Mouse (Mus musculus): Measurements from ENCODE around the gene Tjap1. TPM values are rescaled to one million over a fixed set of nuclear protein-coding genes. Genes with fewer than 3 reads are reported as not detected.

Tjap1 gene
- polyA plus RNA-seq, 1 experiment: 89.2 TPM

DNA sequence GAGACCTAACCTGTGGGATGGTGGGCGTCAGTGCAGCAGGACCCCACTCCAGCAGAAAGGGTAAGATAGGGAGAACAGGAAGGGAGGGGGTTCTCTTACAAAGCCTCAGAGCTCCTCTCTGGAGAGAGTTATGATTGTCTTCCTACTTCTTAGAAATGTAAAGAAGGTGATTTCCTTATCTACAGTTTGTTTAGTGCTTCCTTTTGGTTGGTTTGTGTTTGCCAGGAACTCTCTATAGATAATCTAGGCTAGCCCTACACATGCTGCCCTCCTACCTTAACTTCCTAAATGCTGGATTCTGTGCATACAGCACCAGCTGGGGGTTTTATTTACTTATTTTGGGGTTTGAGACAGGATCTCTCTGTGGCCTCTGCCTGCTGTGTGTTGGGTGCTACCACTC is 46.8 kb downstream of the Tjap1 start:
- Histone ChIP-seq H3K4me1 (ENCODE audit: control insufficient read depth, insufficient read depth, insufficient read length, low read length) (no peaks in the 10 kb centered on the region), H3K27me3 (ENCODE audit: control insufficient read depth, insufficient read depth, low read length) (no peaks in the 10 kb centered on the region), H3K36me3 (ENCODE audit: control insufficient read depth, insufficient read depth, low read length) (peaks cover 52% of the 10 kb centered on the region), H3K27ac (ENCODE audit: insufficient read depth, low read depth, low read length) (no peak overlapping the region), H3K4me3 (ENCODE audit: low read depth, low read length) (no peak overlapping the region)
- TF ChIP-seq CTCF (IDR thresholded peaks at IDR 0.05; ENCODE audit: extremely low read depth, insufficient read length, insufficient replicate concordance, low read depth, low read length) (no peak), POLR2A (IDR thresholded peaks at IDR 0.05; ENCODE audit: low read depth, low read length) (no peak)
- WGBS: 94% methylated on average over 1 of the region's 1 CpGs

DNA sequence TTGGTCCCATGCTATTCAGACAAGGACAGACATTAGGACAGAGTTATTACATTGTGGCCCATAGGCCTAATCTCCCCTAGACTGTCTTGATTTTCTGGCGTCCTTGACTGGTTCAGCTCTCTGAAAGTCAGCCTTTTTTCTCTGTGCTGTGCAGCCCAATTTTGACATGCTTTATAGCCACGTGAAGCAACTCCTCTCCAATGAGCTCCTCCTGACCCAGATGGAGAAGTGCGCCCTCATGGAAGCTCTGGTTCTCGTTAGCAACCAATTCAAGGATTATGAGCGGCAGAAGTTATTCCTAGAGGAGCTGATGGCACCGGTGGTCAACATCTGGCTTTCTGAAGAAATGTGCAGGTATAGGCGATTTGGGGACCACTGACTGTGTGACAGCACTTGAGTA is 55.2 kb downstream of the Tjap1 start:
- Histone ChIP-seq H3K27ac (ENCODE audit: insufficient read depth, low read depth, low read length) (no peak overlapping the region), H3K27me3 (ENCODE audit: control insufficient read depth, insufficient read depth, low read length) (no peaks in the 10 kb centered on the region), H3K4me1 (ENCODE audit: control insufficient read depth, insufficient read depth, insufficient read length, low read length) (no peaks in the 10 kb centered on the region), H3K36me3 (ENCODE audit: control insufficient read depth, insufficient read depth, low read length) (peaks cover 71% of the 10 kb centered on the region), H3K4me3 (ENCODE audit: low read depth, low read length) (no peak overlapping the region)
- 93% methylated on average over 7 of the region's 7 CpGs for WGBS
- no peak for TF ChIP-seq CTCF (IDR thresholded peaks at IDR 0.05; ENCODE audit: extremely low read depth, insufficient read length, insufficient replicate concordance, low read depth, low read length)
- TF ChIP-seq POLR2A (IDR thresholded peaks at IDR 0.05; ENCODE audit: low read depth, low read length): no peak

DNA sequence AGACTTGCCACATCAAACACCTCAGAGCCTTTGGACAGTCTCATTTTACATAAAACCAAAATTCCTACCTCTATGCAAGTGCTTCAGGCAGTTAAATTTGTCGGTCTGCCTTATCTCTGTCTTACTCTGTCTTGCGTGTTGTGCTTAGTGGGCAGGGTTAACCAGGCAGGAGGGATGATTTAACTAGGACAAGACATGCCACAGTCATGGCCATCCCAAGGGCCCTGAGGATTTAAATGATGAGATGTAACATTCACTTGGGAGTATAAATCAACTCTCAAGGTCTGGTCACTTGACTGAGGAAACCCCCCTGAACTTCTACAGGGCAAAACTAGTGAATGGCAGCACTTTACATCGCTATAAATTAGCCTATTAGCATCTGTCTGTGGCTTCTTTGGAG is 61.2 kb downstream of the Tjap1 start:
- Histone ChIP-seq H3K4me1 (ENCODE audit: control insufficient read depth, insufficient read depth, insufficient read length, low read length) (no peaks in the 10 kb centered on the region), H3K4me3 (ENCODE audit: low read depth, low read length) (no peak overlapping the region), H3K27me3 (ENCODE audit: control insufficient read depth, insufficient read depth, low read length) (no peaks in the 10 kb centered on the region), H3K27ac (ENCODE audit: insufficient read depth, low read depth, low read length) (no peak overlapping the region), H3K36me3 (ENCODE audit: control insufficient read depth, insufficient read depth, low read length) (peaks cover 74% of the 10 kb centered on the region)
- 88% methylated on average over 3 of the region's 3 CpGs for WGBS
- no peak for TF ChIP-seq POLR2A (IDR thresholded peaks at IDR 0.05; ENCODE audit: low read depth, low read length)
- TF ChIP-seq CTCF (IDR thresholded peaks at IDR 0.05; ENCODE audit: extremely low read depth, insufficient read length, insufficient replicate concordance, low read depth, low read length): no peak

DNA sequence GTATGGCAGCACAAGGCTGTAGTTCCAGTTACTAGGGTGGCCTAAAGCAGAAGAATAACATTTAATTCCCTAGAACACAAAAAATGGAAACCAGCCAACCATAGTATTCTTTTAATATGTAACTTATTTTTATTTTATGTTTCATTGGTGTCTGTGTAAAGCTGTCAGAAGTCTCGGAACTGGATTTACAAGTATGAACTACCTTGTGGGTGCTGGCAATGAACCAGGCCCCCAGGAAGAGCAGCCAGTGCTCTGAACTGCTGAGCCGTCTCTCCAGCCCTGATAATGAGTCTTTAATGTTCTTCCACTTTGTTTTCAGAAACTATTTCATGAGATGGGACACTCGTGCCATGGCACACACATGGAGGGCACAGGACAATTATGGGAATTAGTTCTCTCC is 72.3 kb downstream of the Tjap1 start:
- H3K36me3 ChIP-seq (ENCODE audit: control insufficient read depth, insufficient read depth, low read length): peaks cover 36% of the 10 kb centered on the region
- H3K27me3 ChIP-seq (ENCODE audit: control insufficient read depth, insufficient read depth, low read length): no peaks in the 10 kb centered on the region
- H3K4me3 ChIP-seq (ENCODE audit: low read depth, low read length): no peak overlapping the region
- TF ChIP-seq CTCF (IDR thresholded peaks at IDR 0.05; ENCODE audit: extremely low read depth, insufficient read length, insufficient replicate concordance, low read depth, low read length): no peak
- TF ChIP-seq POLR2A (IDR thresholded peaks at IDR 0.05; ENCODE audit: low read depth, low read length): no peak
- no peaks in the 10 kb centered on the region for H3K4me1 ChIP-seq (ENCODE audit: control insufficient read depth, insufficient read depth, insufficient read length, low read length)
- no peak overlapping the region for H3K27ac ChIP-seq (ENCODE audit: insufficient read depth, low read depth, low read length)
- 48% methylated on average over 3 of the region's 3 CpGs for WGBS

Other genes with a start within 250 kb of the Tjap1 start
- gene Mrps18a, start 172.0 kb downstream of the Tjap1 start, polyA plus RNA-seq (2012; rRNA removed): 14.4 and 19.5 TPM in 2 replicates
- gene Rsph9, start 138.8 kb downstream of the Tjap1 start, polyA plus RNA-seq (2012; rRNA removed): 3.4 and 4.3 TPM in 2 replicates
- gene Mad2l1bp, start 129.5 kb downstream of the Tjap1 start, polyA plus RNA-seq (2012; rRNA removed): 14.8 and 27.1 TPM in 2 replicates
- 92.2 and 198 TPM in 2 replicates for gene Gtpbp2, start 122.0 kb downstream of the Tjap1 start, polyA plus RNA-seq (2012; rRNA removed)
- gene Polh, start 80.4 kb downstream of the Tjap1 start, polyA plus RNA-seq (2012; rRNA removed): 1.0 and 1.7 TPM in 2 replicates
- gene Xpo5, start 80.2 kb downstream of the Tjap1 start, polyA plus RNA-seq (2012; rRNA removed): 5.3 and 8.4 TPM in 2 replicates
- 16.2 and 24.6 TPM in 2 replicates for gene Polr1c, start 35.0 kb downstream of the Tjap1 start, polyA plus RNA-seq (2012; rRNA removed)
- gene Yipf3, start 34.9 kb downstream of the Tjap1 start, polyA plus RNA-seq (2012; rRNA removed): 120 and 305 TPM in 2 replicates
- gene Lrrc73, start 29.5 kb downstream of the Tjap1 start, polyA plus RNA-seq (2012; rRNA removed): 1.9 and 2.8 TPM in 2 replicates
- gene Dlk2, start 14.4 kb upstream of the Tjap1 start, polyA plus RNA-seq (2012; rRNA removed): 0.27 and 1.0 TPM in 2 replicates
- gene Abcc10, start 45.3 kb upstream of the Tjap1 start, polyA plus RNA-seq (2012; rRNA removed): 28.7 and 37.5 TPM in 2 replicates
- gene Zfp318, start 100.7 kb upstream of the Tjap1 start, polyA plus RNA-seq (2012; rRNA removed): 1.9 and 5.8 TPM in 2 replicates
- not detected in 2 replicates for gene Crip3, start 145.9 kb upstream of the Tjap1 start, polyA plus RNA-seq (2012; rRNA removed)
- gene Slc22a7, start 155.4 kb upstream of the Tjap1 start, polyA plus RNA-seq (2012; rRNA removed): not detected in 2 replicates
- gene Ttbk1, start 204.6 kb upstream of the Tjap1 start, polyA plus RNA-seq (2012; rRNA removed): 0.20 and 0.25 TPM in 2 replicates
- gene Dnph1, start 213.7 kb upstream of the Tjap1 start, polyA plus RNA-seq (2012; rRNA removed): 3.3 and 6.3 TPM in 2 replicates

All from small intestine, adult 2 months (tissue).